Mouse (Mus musculus) adrenal gland, postnatal 4 days (tissue): ENCODE measurements around the gene Kmt2b. TPM values are rescaled to one million over a fixed set of nuclear protein-coding genes. Genes with fewer than 3 reads are reported as not detected.

Experiments used
- DNase-seq, 2 experiments: peaks; one replicate each; pipeline ENCODE4 v3.0.0; 2021 to 2022; ENCODE audit warnings: low spot score in 2 of 2, mixed read lengths in 2 of 2
- long read RNA-seq, 2 experiments: library from polyadenylated mRNA; stranded (forward); transcript quantifications; one replicate each; pipeline ENCODE4 v2.0.0; 2021
- total RNA-seq, 2 experiments: library from RNA; stranded (reverse); gene quantifications; 2 replicates each; pipeline ENCODE4 v1.2.3; 2021

Kmt2b gene
- 10 to 100 TPM; 71.4 to 84.4 TPM for total RNA-seq
- long read RNA-seq, experiment 1, partial matches to known transcripts: 13 of 13 reads
- long read RNA-seq, experiment 1, other reads (novel, unspliced or antisense): 0 of 13 reads
- long read RNA-seq, experiment 2, partial matches to known transcripts: 20 of 23 reads
- long read RNA-seq, experiment 2, other reads (novel, unspliced or antisense): 3 of 23 reads

DNA sequence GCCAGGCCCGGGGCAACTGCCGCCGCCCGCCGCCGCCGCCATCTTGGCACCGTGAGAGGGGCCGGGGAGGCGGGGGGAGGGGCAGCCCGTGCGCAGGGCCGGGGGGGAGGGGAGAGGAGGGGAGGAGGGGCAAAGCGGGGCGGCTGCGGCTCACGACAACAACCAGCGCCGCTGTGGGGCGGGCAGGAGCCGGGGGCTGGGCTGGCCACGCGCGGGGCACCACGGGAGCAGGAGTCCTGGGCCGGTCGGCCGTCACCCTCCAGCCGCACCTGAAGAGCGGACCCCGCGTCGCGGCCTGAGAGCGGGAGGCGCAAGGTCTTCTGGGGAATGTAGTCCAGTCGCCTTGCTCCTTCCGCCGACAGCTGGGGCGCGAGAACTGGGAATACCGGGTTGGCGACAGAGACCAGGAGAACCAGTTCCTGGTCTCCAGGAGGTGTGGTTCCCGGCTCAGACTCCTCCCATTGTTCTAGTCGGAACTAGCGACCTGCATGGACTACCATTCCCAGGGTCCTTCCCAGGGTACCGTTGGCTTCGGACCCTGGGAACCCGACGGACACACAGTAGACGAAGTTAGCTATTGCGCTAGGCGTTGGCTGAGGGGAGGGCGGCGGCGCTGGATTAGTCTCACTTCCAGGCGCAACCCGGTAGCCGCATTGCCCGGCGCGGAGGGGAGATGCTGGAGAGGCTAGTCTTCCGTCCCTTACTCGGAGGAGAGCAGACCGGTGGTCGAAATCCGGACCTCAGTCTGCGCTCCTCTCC lies at the start of gene Kmt2b:
Kmt2b (minus strand) TSS at position 51 of the 759 bp plus-strand sequence.
- peak; percentile 90 to 93 for DNase-seq

DNA sequence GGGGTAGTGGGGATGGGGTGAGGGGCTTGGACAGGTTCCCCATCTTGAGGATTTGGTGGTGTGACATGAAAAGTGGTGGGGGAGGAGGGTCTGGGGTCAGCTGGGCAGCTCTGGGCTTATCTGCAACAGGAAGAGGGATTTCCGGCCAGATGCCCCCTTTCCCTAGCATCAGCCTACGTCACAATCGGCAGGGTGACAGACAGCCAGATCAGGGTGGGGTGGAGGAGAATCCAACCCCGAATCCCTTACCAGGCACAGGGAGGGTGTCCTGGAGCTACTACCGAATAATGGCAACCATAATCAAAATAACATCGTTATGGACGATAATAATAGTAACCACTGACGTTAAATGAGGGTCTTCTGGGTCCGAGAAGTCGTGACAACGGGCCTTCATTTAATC lies 47.9 kb upstream of the Kmt2b start:
- no peak for DNase-seq

DNA sequence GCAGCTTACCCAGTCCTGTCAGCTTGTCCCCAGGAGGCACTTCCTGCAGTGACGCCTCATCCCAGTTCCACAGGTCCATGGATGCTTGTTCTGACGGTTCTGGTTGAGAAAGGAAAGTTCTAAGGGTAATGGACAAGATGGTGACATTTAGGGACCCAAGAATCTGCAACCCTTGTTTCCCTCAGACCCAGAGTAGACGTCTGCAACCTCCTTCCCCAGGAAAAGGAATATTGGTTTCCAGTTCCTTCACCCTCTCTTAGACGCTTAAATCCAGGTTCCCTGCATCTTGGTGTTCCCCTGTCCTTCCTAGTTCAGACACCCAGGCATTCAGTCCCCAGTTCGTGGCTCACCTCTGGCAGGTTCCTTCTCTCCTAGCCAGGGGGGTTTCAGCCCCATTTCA lies 47.2 kb upstream of the Kmt2b start, which contains the start of gene Etv2:
Etv2 (minus strand) TSS at position 101 of the 400 bp plus-strand sequence.
- no peak for DNase-seq

DNA sequence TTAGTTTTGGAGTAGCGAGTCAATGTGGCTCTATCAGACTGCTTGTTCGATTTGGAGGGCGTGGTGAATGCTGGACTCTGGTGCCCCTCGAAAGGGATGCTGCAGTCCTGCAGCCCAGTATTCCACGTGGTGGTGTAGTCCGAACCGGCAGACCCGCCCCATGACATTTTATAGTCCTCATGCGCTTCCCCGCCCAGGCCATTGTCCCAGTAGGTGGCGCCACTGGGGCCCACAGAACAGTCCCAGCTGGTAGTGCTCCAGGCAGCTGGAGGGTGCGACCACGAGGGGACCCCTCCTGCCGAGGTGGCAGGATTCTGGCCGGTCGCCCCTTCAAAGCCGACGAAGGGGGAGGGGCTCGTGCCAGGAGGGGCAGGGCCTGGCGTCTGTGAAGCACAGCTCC lies 46.1 kb upstream of the Kmt2b start:
- DNase-seq: peak; percentile 42 to 47

DNA sequence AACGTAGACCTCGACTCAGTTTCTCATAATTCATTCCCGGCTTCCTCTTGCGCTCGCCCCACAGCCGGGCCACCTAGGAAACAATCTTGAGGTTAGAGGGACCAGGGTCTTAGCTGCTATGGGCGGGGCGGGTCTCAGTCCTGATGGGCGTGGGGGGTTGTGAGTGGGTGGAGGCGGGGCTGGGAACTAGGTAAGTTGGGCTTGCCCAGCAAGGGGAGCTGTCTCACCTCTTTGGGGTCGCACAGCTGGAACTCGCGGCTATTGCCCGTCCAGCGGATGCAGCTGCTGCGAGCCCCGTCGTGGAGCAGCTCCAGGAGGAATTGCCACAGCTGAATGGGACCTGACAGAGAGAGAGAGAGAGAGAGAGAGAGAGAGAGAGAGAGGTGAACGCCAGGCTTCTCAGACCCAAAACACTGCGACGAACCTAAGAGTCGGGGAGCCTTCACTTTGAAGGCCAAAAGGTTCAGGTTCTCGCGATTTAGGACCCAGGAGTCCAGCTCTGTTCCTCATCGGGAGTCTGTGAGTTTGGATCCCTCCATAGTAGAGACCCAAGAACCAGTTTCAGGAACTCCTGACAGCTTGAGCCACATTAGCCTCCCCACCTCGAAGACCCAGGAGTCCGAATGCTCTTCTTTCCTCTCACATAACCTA lies 45.4 kb upstream of the Kmt2b start:
- no peak for DNase-seq

DNA sequence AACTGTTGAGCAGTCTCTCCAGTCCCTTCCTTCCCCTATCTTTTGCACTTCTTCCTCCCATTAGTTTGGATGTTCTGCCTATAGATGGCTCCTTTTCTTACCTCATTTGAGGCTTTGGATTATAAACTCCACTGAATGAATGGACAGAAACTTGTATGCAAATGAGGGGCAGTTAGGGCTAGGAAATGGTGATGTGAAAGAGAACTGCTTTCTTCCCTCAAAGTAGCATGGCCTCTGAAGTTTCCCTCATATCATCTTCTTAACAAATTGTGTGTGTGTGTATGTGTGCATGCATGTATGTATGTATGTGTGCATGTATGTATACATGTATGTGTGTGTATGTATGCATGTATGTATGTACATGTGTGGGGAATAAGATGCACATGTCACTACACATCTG lies 40.5 kb upstream of the Kmt2b start:
- DNase-seq: no peak

DNA sequence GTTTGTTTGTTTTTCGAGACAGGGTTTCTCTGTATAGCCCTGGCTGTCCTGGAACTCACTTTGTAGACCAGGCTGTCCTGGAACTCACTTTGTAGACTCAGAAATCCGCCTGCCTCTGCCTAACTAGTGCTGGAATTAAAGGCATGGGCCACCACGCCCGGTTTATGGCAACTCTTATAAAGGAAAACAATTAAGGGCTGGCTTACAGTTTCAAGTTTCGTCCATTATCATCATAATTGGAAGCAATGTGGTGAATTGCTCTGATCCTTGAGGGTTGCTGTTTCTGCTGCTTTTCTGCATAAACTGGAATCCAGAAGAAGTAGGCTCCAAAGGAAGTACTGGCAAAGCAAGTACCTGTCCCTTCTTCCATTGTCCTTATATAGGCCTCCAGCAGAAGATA lies 38.1 kb upstream of the Kmt2b start:
- DNase-seq: no peak

DNA sequence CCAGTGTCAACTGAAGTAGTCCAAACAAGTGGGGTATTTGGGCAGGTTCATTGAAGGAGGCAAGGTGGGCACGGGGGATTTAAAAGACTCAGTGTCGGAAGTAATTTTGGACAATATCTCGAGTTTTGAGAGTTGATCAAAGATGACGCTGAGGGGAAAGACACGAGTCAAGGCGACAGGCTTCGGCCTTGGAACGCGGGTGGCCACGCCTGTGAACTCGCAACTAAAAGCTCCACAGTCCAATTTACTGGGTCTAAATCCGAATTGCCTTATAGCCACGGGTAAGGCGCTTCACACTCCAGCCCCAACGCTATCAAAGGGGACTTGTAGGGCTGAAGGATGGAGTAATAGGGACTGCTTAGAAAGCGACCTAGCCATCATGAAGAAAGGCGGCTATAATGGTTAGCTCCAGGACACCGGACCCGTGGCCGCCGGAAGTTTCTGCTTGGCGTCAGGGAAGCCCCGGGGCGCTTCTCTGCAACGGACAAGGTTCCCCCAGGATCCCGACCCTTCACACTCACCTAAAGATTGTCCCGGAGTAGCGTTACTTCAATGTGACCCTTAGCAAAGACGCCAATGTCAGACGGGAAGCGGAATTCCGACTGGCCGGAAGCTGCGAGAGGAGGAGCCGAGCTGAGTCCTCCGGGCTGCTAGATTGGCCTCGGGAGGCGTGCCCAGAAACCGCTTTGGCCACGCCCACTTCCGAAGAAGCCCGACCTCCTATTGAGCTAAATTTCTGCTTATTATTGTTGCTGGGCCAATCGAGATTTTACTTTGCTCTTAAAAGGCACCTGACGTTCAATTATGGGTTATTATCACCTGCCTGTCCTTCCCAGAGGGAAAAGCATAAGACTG lies 37.2 kb upstream of the Kmt2b start, which contains the start of gene Cox6b1:
Cox6b1 (minus strand) TSS at position 622 of the 855 bp plus-strand sequence.
- peak; percentile 61 to 69 for DNase-seq

DNA sequence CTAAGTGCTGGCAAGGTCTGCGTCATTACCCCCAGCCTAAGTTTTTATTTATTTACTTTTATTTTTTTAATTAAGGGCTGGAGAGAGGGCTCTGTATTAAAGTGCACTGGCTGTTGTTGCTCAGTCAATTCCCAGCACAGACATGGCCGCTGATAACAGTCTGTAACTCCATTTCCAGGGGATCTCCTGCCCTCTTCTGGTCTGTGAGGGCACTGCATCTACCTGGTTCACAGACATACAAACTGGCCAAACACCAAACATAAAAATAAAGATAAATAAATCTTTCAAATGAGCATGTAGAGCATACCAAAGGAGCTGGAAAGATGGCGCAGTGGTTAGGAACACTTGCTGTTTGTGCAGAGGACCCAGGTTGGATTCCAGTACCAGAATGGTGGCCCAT lies 30.7 kb upstream of the Kmt2b start:
- no peak for DNase-seq

DNA sequence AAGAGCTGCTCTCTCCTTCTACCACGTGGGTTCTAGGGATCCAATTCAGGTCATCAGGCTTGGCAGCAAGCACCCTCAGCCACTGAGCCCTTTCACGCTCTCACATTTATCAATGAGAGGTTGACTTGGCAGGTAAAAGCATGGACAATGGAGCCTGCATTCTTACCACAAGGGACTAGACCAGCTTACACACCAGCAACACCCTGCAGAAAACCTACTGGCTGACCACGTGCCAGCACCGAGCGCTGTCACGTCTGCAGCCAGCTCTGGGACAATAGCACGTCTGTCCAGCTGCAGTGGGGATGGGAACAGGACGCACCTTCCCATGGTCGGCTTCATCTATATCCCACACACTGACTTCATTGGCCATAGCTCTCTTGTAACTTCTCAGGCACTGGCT lies 30.1 kb upstream of the Kmt2b start:
- no peak for DNase-seq

DNA sequence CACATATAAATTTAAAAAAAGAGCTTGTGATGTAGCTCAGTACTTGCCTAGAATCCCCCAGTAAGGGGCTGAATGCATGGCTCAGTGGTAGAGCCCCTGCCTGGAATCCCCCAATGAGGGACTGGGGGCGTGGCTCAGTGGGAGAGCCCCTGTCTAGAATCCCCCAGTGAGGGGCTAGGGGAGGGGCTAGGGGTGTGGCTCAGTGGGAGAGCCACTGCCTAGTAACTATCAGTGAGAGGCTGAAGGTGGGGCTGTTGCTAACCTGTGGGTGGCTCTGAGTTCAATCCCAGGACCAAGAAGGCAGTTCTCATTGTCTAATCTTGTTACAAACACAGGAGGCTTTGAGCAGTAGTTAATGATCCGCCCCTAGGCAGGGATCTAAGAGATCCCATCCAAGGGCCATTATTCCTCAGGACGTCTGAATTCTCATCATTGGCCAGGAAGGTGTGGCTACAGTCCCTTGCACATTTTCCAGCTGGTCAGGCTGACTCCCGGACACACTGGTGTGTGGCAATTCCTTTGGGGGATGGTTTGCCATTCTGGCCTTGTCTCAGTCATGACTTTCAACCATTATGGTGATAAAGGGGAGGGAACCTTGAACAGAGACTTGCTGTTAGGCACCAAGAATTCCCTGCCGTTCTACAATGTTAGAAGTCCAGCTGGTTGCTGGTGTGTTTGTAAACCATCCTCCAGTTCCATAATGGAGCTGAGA lies 26.7 kb upstream of the Kmt2b start:
- no peak for DNase-seq

DNA sequence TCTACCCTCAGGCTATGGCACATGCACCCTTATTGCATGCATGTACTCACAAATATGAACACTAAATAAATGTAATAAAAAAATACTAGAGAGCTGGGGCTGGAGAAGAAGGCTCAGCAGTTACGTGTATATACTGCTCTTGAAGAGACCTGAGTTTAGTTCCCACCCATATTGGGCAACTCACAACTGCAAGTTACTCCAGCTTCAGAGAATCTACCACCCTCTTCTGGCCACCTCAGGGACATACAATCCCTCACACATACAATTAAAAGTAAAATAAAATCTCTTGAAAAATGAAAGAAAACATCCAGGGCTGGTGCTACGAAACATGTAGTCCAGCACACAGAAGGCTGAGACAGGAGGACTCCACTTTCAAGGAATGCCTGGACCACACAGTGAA lies 25.9 kb upstream of the Kmt2b start:
- no peak for DNase-seq

DNA sequence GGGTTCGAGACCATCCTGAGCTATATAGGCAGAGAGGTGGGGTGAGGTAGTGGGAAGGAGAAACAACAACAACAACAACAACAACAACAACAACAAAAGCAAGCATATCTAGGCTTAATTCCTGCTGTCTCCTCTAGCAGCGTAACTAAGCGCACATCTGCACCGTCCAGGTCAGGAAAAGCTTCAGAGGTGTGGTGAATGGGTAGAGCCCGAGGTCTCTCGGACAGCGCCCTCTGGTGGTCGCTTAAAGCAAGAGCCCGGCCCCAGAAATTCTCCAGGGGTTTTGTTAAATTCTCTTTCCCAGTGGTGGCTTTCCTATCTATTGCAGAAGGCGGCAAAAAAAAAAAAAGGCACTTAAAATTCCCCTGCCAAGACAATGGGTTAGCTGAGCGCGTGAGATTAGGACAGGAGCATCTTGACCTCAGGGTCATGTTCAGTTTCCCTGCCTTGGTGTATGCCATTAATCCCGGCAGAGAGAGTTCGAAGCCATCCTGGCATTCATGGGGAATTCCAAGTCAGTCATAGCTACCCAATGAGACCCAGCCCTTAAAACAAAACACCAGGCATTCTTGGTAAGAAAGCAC lies 25.1 kb upstream of the Kmt2b start:
- DNase-seq: peak in 1 of 2 experiments; percentile 33

DNA sequence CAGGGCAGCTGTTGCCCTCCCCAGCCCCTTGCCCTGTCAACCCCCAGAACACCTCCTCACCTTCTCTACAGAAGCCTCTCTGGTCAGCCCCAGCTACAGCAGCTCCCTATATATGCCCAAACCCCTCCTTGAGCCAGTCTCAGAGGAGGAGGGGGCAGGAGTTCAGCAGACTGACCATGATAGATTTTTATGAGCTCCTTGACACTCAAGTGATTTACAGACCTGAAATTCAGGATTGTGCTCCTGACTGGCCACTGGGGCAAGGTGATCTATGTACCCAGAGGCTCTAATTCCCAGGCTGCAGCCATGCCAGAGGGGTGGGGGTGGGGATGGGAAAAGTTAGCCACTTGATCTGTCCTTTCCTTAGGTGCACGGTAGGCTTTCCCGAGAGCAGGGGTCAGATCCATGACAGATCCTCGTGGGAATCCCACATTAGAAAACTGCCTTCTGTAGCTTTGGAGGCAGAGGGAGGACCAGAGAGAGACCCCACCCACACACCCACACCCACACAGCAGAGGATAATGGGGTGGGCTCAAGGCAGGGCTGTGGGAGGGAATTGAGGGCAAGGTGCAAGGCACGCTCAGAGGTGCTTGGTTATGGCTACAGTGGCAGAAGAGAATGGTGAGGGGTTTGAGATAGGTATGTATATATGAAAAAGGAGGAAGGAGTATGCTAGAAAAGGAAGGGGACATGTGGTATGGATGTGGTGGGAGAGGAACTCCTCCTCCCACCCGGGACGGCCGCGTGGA lies 24.3 kb upstream of the Kmt2b start, which contains the start of gene Upk1a:
Upk1a (minus strand) TSS at position 194 of the 749 bp plus-strand sequence.
- DNase-seq: no peak

DNA sequence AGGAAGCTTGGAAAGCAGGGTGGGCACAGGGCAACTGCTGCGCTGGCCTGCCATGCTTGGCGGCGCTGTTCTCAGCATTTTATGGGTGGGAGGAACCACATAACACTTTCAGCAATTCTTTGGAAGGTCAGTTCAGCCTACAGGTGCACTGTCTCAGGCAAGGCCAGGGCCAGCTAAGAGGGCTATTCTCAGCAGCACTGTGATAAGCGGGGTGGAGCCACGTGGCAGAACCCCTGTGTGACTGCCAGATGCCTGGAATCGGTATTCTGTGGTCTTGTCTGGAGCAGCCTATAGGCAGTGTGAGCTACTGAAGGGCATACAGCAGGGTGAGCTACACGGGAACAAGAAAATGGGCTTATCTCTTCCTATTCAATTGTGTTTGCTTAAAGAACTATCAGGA lies 21.5 kb upstream of the Kmt2b start:
- DNase-seq: no peak

DNA sequence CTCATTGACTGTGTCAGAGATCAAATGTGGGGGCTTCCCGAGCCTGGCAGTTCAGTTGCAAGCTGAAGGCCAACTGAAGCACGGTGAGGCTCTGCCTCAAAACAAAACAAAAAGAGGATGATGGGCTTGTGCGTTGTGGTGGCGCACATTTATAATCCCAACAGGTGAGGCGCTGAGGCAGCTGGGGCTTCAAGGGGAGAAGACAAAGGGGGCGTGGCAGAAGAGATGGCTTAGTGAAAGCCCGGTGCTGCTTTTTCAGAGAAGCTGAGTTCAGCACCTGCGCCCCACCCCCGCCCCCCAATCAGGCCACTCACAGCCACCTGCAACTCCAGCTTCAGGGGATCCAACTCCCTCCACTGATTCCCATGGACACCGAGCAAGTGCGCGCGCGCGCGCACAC lies 19.9 kb upstream of the Kmt2b start:
- no peak for DNase-seq

DNA sequence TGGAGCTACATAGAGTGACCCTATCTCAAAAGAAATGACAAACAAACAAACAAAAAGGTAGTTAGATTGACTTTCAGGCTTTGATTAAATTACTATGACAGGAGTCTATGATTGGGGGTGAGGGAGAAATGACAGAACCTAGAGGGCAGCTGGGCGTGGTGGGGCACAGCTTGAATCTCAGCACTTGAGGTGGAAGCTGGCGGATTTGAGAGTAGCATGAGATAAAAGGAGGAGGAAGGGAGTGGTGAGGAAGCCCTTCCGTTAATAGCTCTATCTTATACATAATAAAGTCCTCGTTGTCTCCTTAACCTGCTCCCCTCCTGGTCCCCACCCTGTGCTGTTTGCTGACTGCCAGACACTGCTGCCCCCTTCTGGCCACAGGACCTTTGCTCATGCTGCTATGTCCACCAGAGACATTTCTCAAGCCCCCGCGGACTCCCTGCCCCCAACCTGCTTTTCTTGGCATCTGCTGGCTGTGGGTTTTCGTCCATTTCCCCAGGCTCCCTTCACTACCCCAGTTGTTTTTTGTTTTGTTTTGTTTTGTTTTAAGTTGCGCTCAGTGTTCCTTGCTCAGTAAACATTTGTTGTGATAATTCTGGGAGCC lies 19.3 kb upstream of the Kmt2b start:
- no peak for DNase-seq

DNA sequence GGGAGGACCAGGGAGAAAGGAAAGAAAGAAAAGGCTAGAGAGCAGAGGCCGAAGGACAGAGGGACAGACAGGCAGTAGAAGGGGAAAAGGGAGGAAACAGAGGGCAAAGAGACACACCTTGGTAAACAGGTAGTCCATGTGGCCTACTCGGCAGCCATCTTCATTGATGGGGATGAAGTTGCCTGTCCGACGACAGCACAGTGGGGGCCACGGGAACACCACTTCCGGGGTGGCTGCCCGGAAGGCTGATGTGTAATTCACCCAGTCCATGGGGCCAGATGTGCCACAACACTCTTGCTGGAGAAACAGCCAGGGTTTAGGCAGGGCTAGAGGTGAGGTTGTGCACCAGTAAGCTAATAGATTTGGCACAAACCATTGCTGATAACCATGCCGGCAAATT lies 16.4 kb upstream of the Kmt2b start:
- DNase-seq: no peak

DNA sequence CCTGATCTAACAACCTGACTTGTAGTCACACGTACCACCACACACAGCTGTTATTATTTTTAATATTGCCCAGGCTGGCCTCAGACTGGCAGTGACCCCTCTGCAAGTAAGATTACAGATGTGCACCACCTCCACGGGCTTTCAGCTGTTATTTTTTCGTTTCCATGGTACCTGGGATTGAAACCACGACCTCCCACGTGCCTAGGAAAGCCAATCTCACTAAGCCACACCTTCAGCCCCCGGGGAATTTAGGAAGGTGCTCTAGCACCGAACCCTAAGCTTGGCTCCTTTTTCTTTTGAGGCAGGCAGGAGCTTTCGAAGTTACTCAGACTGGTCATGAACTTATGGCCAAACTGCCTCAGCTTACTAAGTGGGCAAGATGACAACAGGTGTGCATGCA lies 15.9 kb upstream of the Kmt2b start:
- DNase-seq: no peak
